Mouse (Mus musculus): ENCODE results near the gene Vars2. TPM values are rescaled to one million over a fixed set of nuclear protein-coding genes. Genes with fewer than 3 reads are reported as not detected.

Vars2 gene
- 33.5 TPM for polyA plus RNA-seq (2017; shearing (Covaris generic))

DNA sequence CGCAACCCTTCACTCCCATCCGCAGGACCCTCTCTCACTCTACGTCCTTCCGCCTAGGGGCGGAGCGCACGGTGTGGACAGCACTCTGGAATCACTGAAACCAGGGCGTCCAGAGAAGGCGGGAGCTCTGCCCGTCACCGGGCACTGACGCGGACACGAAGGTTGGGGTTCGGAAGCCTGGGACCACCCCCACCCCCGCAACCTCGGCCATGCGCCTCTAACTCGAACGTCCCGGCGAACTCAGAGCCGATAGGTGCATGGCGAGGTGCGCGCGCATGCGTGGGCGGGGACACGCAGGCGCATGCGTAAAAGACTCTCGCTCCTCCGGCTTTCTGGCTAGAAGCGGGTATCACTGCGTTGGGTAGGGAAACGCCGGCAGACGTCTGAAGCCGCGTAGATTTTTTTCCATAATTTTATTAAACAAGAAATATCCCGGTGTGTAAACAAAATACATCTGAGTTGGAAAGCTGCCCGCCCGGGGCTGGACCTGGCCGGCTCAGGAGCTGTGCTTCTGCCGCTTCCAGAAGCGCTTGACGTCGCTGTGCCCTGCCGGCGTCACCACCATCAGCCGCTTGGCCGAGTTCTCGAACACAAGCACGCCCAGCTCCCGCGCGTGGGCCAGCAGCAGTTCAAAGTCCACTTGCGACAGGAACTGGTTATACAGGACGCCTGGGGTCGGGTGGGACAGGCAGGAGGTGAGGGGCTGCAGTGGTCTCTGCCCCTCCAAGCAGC, at the start of gene Vars2:
TSS of gene Vars2 (minus strand) at position 259 of the 732 bp plus-strand sequence.

GRCm38 (mm10) chr17:35704621-35705464, 37.5 kb upstream of the Vars2 start, which contains the start of gene Ddr1:
Gene Ddr1, minus strand, starts transcription at chr17:35704621.

DNA sequence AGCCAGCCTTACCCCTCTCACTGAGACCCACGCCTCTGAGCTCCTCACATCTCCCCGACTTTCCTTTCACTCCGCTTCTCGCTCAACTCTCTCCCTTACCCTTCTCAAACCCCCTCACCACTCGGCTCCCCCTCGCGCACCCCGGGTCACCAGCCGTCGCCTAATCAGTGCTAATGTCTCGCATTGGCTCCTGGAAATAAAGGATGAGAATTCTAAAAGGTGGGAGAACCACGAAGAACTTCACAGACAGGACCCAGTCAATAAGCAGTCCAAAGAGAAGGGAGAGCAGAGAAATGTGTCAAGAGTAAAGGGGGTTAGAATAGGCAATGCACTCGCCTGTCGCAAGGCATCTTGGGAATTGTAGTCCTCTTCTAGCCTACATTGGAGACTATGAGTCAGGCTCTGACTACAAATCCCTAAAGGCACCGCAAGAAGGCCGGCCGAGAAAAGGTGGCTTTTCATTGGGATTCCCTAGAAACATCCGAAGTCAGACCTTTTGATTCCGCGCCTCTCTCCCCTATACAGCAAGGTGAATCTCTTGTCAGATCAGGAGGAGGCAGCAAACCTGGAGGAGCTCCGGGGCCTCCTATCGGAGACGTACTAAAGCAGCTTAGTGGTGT, 6.1 kb upstream of the Vars2 start, which contains the start of gene Gtf2h4:
TSS of gene Gtf2h4 (minus strand) at position 324 of the 620 bp plus-strand sequence.

DNA sequence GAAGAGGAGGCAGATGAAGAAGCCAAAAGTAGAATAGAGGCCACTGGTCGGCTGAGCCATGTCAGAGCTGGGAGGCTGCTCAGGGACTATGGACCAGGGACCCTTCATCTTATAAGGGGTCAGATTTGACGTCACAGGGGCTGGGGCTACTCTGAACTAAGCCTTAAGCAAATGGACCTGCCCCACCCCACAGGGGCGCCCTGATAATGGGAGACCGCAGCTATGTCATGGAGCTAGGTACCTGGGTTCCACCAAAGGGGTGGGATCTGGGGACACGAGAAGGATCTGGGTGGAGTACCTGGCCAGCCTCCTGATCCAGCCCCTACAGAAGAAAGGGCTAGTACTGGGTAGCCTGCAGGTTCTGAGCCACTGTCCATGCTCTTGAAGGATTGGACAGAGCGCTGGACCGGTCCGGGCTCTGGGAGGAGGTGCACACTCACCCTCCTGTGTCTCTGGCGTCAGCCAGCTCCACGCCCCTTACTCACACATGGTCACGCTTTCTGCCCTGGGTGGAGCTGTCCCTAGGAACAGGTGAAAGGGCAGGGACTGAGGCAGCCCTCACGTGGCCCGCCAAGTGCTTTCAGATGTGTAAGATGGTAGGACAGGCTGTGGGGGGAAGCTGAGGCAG, 23.7 kb downstream of the Vars2 start, which contains the start of gene Mucl3:
TSS of gene Mucl3 (minus strand) at position 87 of the 628 bp plus-strand sequence.

DNA sequence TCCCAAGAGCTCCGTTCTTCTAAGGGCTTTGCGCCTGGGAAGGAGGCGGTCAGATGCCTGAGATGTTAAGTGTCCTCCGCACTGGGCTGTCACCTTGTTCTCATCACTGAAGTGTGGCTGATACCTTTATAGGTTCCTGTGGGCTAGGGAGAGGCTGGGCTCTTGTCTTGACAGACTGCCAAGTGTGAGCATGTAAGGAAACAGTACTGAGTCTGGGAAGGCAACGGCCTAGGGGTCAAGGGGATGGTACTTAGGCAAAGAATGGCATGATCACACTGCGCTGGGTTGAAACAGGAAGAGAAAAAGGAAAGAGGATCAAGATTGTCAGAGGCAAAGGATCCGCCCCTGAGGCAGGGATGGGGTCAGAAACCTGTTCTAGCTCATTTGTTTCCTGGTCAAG, 40.9 kb downstream of the Vars2 start, which contains the start of gene Gm9573:
TSS of gene Gm9573 (minus strand) at position 101 of the 400 bp plus-strand sequence.

Other genes starting within 250 kb of the Vars2 start
- 1,066 TPM for gene H2-Q6, start 242.7 kb downstream of the Vars2 start, polyA plus RNA-seq (2017; shearing (Covaris generic))
- 2,802 TPM for gene H2-Q7, start 228.4 kb downstream of the Vars2 start, polyA plus RNA-seq (2017; shearing (Covaris generic))
- 30.8 TPM for gene H2-Q10, start 197.5 kb downstream of the Vars2 start, polyA plus RNA-seq (2017; shearing (Covaris generic))
- 0.22 TPM for gene Pou5f1, start 161.6 kb downstream of the Vars2 start, polyA plus RNA-seq (2017; shearing (Covaris generic))
- 22.1 TPM for gene Tcf19, start 150.8 kb downstream of the Vars2 start, polyA plus RNA-seq (2017; shearing (Covaris generic))
- gene Cchcr1, start 150.5 kb downstream of the Vars2 start, polyA plus RNA-seq (2017; shearing (Covaris generic)), result 13.2 TPM
- not detected for gene Psors1c2, start 134.4 kb downstream of the Vars2 start, polyA plus RNA-seq (2017; shearing (Covaris generic))
- gene Cdsn, start 115.5 kb downstream of the Vars2 start, polyA plus RNA-seq (2017; shearing (Covaris generic)), result not detected
- gene 2300002M23Rik, start 100.1 kb downstream of the Vars2 start, polyA plus RNA-seq (2017; shearing (Covaris generic)), result not detected
- not detected for gene Sfta2, start 66.0 kb downstream of the Vars2 start, polyA plus RNA-seq (2017; shearing (Covaris generic))
- gene Gm9573, start 41.0 kb downstream of the Vars2 start, polyA plus RNA-seq (2017; shearing (Covaris generic)), result not detected
- gene Mucl3, start 23.9 kb downstream of the Vars2 start, polyA plus RNA-seq (2017; shearing (Covaris generic)), result 0.15 TPM
- gene Gtf2h4, start 6.1 kb upstream of the Vars2 start, polyA plus RNA-seq (2017; shearing (Covaris generic)), result 27.5 TPM
- 8.4 TPM for gene Ddr1, start 37.0 kb upstream of the Vars2 start, polyA plus RNA-seq (2017; shearing (Covaris generic))
- gene Ier3, start 154.1 kb upstream of the Vars2 start, polyA plus RNA-seq (2017; shearing (Covaris generic)), result 2.0 TPM
- gene Flot1, start 155.6 kb upstream of the Vars2 start, polyA plus RNA-seq (2017; shearing (Covaris generic)), result 55.9 TPM
- 127 TPM for gene Tubb5, start 170.7 kb upstream of the Vars2 start, polyA plus RNA-seq (2017; shearing (Covaris generic))
- gene Mdc1, start 173.9 kb upstream of the Vars2 start, polyA plus RNA-seq (2017; shearing (Covaris generic)), result 23.5 TPM
- 29.0 TPM for gene Nrm, start 193.7 kb upstream of the Vars2 start, polyA plus RNA-seq (2017; shearing (Covaris generic))
- gene Ppp1r18, start 198.0 kb upstream of the Vars2 start, polyA plus RNA-seq (2017; shearing (Covaris generic)), result 605 TPM
- 23.5 TPM for gene Dhx16, start 212.2 kb upstream of the Vars2 start, polyA plus RNA-seq (2017; shearing (Covaris generic))
- 40.7 TPM for gene 2310061I04Rik, start 229.8 kb upstream of the Vars2 start, polyA plus RNA-seq (2017; shearing (Covaris generic))
- 22.1 TPM for gene Atat1, start 242.5 kb upstream of the Vars2 start, polyA plus RNA-seq (2017; shearing (Covaris generic))
- 85.8 TPM for gene Mrps18b, start 248.8 kb upstream of the Vars2 start, polyA plus RNA-seq (2017; shearing (Covaris generic))
- 59.3 TPM for gene Ppp1r10, start 248.8 kb upstream of the Vars2 start, polyA plus RNA-seq (2017; shearing (Covaris generic))